In genomic region chr14:23782845-23783609, GRCm38 (mm10) we compare ENCODE assay signal across 13 mouse cellular contexts.
DNase-seq lines count a peak whose midpoint lies in the region; ATAC-seq and TF ChIP-seq lines count a peak whose summit lies in the region.
"Had no signal": no experiment of that assay in that cellular context is flagged by ENCODE, and none has a peak within 500 bp of the region (broad histone marks: within the 10 kb centered on the region; RNA-seq: fewer than 3 reads in every experiment).

No protein-coding gene starts in this region.

- peaks cover 9% of the 10 kb centered on the region for H3K4me1 ChIP-seq in hindbrain, embryonic 15.5 days (replicated peaks)
- no peaks in the 10 kb centered on the region for H3K4me1 ChIP-seq in hindbrain, embryonic 11.5 days (replicated peaks; ENCODE audit: control insufficient read depth, insufficient read depth, low read length)
- peaks cover 6% of the 10 kb centered on the region; the same call in 1 of the 2 replicates for H3K4me1 ChIP-seq in forebrain, embryonic 16.5 days (replicated peaks; ENCODE audit: control insufficient read depth, insufficient read depth, low read length)
- no peaks in the 10 kb centered on the region; the same call in none of the 2 replicates for H3K4me1 ChIP-seq in midbrain, postnatal 0 days (ENCODE audit: insufficient read depth, low read length)

- H3K4me3 ChIP-seq in hindbrain, embryonic 15.5 days: no peak overlapping the region
- no peak overlapping the region for H3K4me3 ChIP-seq in hindbrain, embryonic 11.5 days (ENCODE audit: low read depth, low read length)
- H3K4me3 ChIP-seq in forebrain, embryonic 16.5 days (replicated peaks; ENCODE audit: low read length): no peak overlapping the region
- no peak overlapping the region for H3K4me3 ChIP-seq in midbrain, postnatal 0 days (ENCODE audit: low read depth, low read length)
- H3K4me3 ChIP-seq: erythroblast, embryonic 14.5 days; heart, adult 2 months had no signal

- TF ChIP-seq CTCF in midbrain, postnatal 0 days (IDR thresholded peaks at IDR 0.05): no peak

- H3K9me3 ChIP-seq in hindbrain, embryonic 15.5 days: no peaks in the 10 kb centered on the region
- no peaks in the 10 kb centered on the region for H3K9me3 ChIP-seq in hindbrain, embryonic 11.5 days (ENCODE audit: control insufficient read depth, low read length)
- H3K9me3 ChIP-seq in forebrain, embryonic 16.5 days (ENCODE audit: control insufficient read depth, low read length): no peaks in the 10 kb centered on the region
- H3K9me3 ChIP-seq in midbrain, postnatal 0 days (ENCODE audit: low read length): no peaks in the 10 kb centered on the region

- H3K27ac ChIP-seq in hindbrain, embryonic 15.5 days (replicated peaks): peak overlapping the region; percentile 30; the same call in 1 of the 2 replicates
- no peak overlapping the region for H3K27ac ChIP-seq in hindbrain, embryonic 11.5 days (ENCODE audit: low read depth, low read length)
- H3K27ac ChIP-seq in forebrain, embryonic 16.5 days (ENCODE audit: low read length): no peak overlapping the region
- 0 out of 2 replicates have a peak overlapping the region, but pooled peaks have one; percentile 26 for H3K27ac ChIP-seq in midbrain, postnatal 0 days (ENCODE audit: low read depth, low read length)
- H3K27ac ChIP-seq: heart, adult 2 months; macrophage had no signal

- H3K9ac ChIP-seq in hindbrain, embryonic 15.5 days: no peak overlapping the region
- H3K9ac ChIP-seq in hindbrain, embryonic 11.5 days (ENCODE audit: low read depth, low read length): no peak overlapping the region
- no peak overlapping the region for H3K9ac ChIP-seq in forebrain, embryonic 16.5 days (replicated peaks; ENCODE audit: low read depth, low read length)
- no peak overlapping the region for H3K9ac ChIP-seq in midbrain, postnatal 0 days (replicated peaks; ENCODE audit: low read length, poor library complexity, severe bottlenecking)

- ATAC-seq in hindbrain, embryonic 15.5 days (ENCODE audit: low FRiP score, low read depth): peak; percentile 68
- ATAC-seq in hindbrain, embryonic 11.5 days (ENCODE audit: low FRiP score): no peak
- peak; percentile 40; the same call in 1 of the 2 replicates for ATAC-seq in forebrain, embryonic 16.5 days
- ATAC-seq in midbrain, postnatal 0 days (ENCODE audit: low FRiP score): peak; percentile 47; the same call in 1 of the 2 replicates
- ATAC-seq: inflammation-experienced regulatory T-cells, adult 6 months had no signal

- intact Hi-C loops in gastrocnemius, postnatal 36 days (cut with DNase I): no loop called here

- DNase-seq in hindbrain, embryonic 11.5 days (ENCODE audit: low spot score): no peak
- DNase-seq in lung, postnatal 36 days: peak; percentile 37
- no peak for DNase-seq in lung, postnatal 4 days
- peak; percentile 79 for DNase-seq in midbrain, postnatal 0 days (ENCODE audit: low spot score)
- no peak for DNase-seq in adrenal gland, adult 8-10 months
- DNase-seq in gastrocnemius, postnatal 36 days: no peak
- DNase-seq: cerebellum, adult 2 months; heart, adult 2 months had no signal

- H3K36me3 ChIP-seq in hindbrain, embryonic 15.5 days: no peaks in the 10 kb centered on the region
- H3K36me3 ChIP-seq in hindbrain, embryonic 11.5 days (ENCODE audit: control insufficient read depth, insufficient read depth, low read length): no peaks in the 10 kb centered on the region
- no peaks in the 10 kb centered on the region for H3K36me3 ChIP-seq in forebrain, embryonic 16.5 days (ENCODE audit: control insufficient read depth, insufficient read depth)
- H3K36me3 ChIP-seq in midbrain, postnatal 0 days (ENCODE audit: insufficient read depth, low read length): no peaks in the 10 kb centered on the region

- peak overlapping the region; percentile 15; the same call in 1 of the 2 replicates for H3K4me2 ChIP-seq in hindbrain, embryonic 15.5 days
- H3K4me2 ChIP-seq in hindbrain, embryonic 11.5 days (replicated peaks; ENCODE audit: low read depth, low read length): no peak overlapping the region
- no peak overlapping the region for H3K4me2 ChIP-seq in forebrain, embryonic 16.5 days (ENCODE audit: low read length)
- H3K4me2 ChIP-seq in midbrain, postnatal 0 days (ENCODE audit: low read depth, low read length, poor library complexity, severe bottlenecking): peak overlapping the region; percentile 22; the same call in 1 of the 2 replicates

- WGBS in hindbrain, embryonic 15.5 days: 56% methylated on average over 8 of the region's 8 CpGs
- 70% methylated on average over 8 of the region's 8 CpGs for WGBS in hindbrain, embryonic 11.5 days
- WGBS in forebrain, embryonic 16.5 days: 54% methylated on average over 8 of the region's 8 CpGs
- 38% methylated on average over 8 of the region's 8 CpGs for WGBS in midbrain, postnatal 0 days

- no peaks in the 10 kb centered on the region for H3K27me3 ChIP-seq in hindbrain, embryonic 15.5 days
- H3K27me3 ChIP-seq in hindbrain, embryonic 11.5 days (ENCODE audit: control insufficient read depth, insufficient read depth, low read length): no peaks in the 10 kb centered on the region
- no peaks in the 10 kb centered on the region for H3K27me3 ChIP-seq in forebrain, embryonic 16.5 days (replicated peaks; ENCODE audit: control insufficient read depth, insufficient read depth, low read length)
- H3K27me3 ChIP-seq in midbrain, postnatal 0 days (ENCODE audit: insufficient read depth, low read length): no peaks in the 10 kb centered on the region

Comparison
In these comparisons a context has a peak if more than half of its experiments do, and no peak if none do; other contexts are left out.
1. H3K27ac ChIP-seq: peak in hindbrain, embryonic 15.5 days (single experiment) and midbrain, postnatal 0 days (single experiment); none in hindbrain, embryonic 11.5 days (single experiment) and forebrain, embryonic 16.5 days (single experiment).
2. H3K4me2 ChIP-seq: peak in hindbrain, embryonic 15.5 days (single experiment) and midbrain, postnatal 0 days (single experiment); none in hindbrain, embryonic 11.5 days (single experiment) and forebrain, embryonic 16.5 days (single experiment).
3. DNase-seq: peak in lung, postnatal 36 days (single experiment) and midbrain, postnatal 0 days (single experiment); none in hindbrain, embryonic 11.5 days (single experiment), lung, postnatal 4 days (0 of 2), adrenal gland, adult 8-10 months (single experiment) and gastrocnemius, postnatal 36 days (0 of 2).